Mouse (Mus musculus) heart, postnatal 0 days (tissue): ENCODE results near the gene Cdk14.

ENCODE experiments used
- CTCF ChIP-seq: IDR thresholded peaks from 2 replicates; pipeline ENCODE4 v1.5.1; 2016; ENCODE audit warnings: antibody characterized with exemption, control low read depth, low read depth
- EP300 ChIP-seq: IDR thresholded peaks from 2 replicates; pipeline ENCODE4 v1.6.1; 2016; ENCODE audit warnings: antibody characterized with exemption, low read depth

GRCm38 (mm10) chr5:5379870-5380730, 40.0 kb downstream of the Cdk14 start:
- no peak for TF ChIP-seq EP300
- TF ChIP-seq CTCF, result no peak
